Mouse (Mus musculus): ENCODE data around the gene Rps19bp1. TPM values are rescaled to one million over a fixed set of nuclear protein-coding genes. Genes with fewer than 3 reads are reported as not detected.

Rps19bp1 gene
- 43.9 and 57.8 TPM in 2 replicates for polyA plus RNA-seq (2012; rRNA removed)

GRCm38 (mm10) chr15:80263610-80264575 lies at the start of gene Rps19bp1:
TSS of gene Rps19bp1 (minus strand) at chr15:80264315.

DNA sequence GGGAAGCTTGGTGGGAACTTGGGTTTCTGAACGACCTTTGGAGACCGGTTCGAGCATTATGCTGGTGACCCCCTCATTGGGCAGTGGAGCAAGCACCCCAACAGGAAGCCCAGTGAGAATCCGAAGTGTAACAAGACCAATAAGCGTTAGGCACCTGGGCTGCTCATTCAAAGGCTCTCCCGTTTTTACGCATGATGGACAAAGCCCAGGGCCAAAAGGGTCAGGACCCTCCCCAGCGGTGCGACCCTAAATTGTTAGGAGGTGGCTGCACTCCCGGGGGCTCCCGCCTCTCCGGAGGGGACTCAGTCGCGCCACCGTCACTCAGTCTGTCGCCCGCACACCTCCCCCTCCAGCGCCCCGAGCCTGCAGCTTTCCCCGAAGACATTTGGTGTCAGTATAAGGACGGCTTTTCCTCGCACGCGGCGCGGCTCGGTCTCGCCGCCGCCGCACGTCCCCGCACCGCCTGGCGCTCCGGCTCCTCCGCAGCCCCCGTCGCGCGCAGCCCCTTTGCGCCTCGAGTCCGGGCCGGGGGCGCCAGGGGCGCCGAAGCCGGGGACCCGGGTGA lies 22.8 kb upstream of the Rps19bp1 start, which contains the start of gene Cacna1i:
Gene Cacna1i, plus strand, starts transcription at position 388 of the 565 bp plus-strand sequence.

GRCm38 (mm10) chr15:80254847-80255645 lies 9.1 kb downstream of the Rps19bp1 start, which contains the start of gene Atf4:
TSS of gene Atf4 (plus strand) at chr15:80255184.

GRCm38 (mm10) chr15:80235535-80235934 lies 28.6 kb downstream of the Rps19bp1 start, which contains the start of gene AC140267.1:
TSS of gene AC140267.1 (plus strand) at chr15:80235835.

DNA sequence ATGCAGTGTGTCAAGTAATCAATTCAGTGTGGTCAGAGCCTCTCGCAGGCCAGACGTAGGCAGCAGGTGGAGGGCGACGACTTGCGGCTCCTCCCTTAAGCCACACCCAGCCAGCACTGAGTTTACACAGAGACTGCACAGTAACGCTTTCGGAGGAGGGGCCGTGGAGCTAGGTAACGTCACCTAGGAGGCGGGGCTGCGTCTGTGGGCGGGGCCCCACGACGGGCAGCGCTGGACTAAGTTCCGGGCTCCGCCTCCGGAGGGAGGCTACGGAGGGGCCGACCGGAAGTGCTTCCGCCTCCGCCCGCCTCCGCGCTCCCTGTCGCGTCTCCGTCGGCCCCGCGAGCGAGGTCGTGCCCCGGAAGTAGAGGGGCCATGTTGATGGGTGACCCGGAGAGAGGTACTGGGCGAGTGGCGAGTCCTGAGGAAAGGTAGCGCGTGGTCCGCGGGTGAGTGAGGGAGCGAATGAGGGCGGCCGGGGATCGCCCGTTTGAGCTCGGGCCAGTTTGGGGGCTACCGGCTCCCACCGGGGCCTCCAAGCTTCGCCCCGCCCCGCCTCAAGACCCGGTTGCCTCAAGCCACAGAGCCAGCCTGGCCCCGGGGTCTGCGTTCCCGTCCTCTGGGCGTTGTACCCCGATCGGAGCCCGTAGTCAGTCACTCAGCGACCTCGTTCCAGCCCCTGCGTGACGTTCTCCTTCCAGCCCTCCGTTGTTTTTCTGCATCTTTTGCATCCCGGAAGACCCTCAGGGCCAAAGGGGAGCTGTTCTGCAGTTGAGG lies 30.2 kb downstream of the Rps19bp1 start, which contains the start of gene Mief1:
Gene Mief1, plus strand, starts transcription at position 286 of the 777 bp plus-strand sequence.

Other genes with a start within 250 kb of the Rps19bp1 start
- 5.6 and 7.3 TPM in 2 replicates for gene Pdgfb, start 249.3 kb downstream of the Rps19bp1 start, polyA plus RNA-seq (2012; rRNA removed)
- 8.3 and 9.4 TPM in 2 replicates for gene Syngr1, start 173.0 kb downstream of the Rps19bp1 start, polyA plus RNA-seq (2012; rRNA removed)
- gene Rpl3, start 172.4 kb downstream of the Rps19bp1 start, polyA plus RNA-seq (2012; rRNA removed): 1,781 and 2,200 TPM in 2 replicates
- gene Tab1, start 131.2 kb downstream of the Rps19bp1 start, polyA plus RNA-seq (2012; rRNA removed): 31.9 and 42.8 TPM in 2 replicates
- 18.4 and 25.7 TPM in 2 replicates for gene Mgat3, start 90.6 kb downstream of the Rps19bp1 start, polyA plus RNA-seq (2012; rRNA removed)
- gene Mief1, start 30.3 kb downstream of the Rps19bp1 start, polyA plus RNA-seq (2012; rRNA removed): 14.8 and 18.4 TPM in 2 replicates
- not detected in 2 replicates for gene AC140267.1, start 28.5 kb downstream of the Rps19bp1 start, polyA plus RNA-seq (2012; rRNA removed)
- gene Atf4, start 9.1 kb downstream of the Rps19bp1 start, polyA plus RNA-seq (2012; rRNA removed): 239 and 315 TPM in 2 replicates
- gene Cacna1i, start 22.9 kb upstream of the Rps19bp1 start, polyA plus RNA-seq (2012; rRNA removed): 0.36 and 0.43 TPM in 2 replicates

Measured in central nervous system, embryonic 11.5 days (tissue).